Mouse (Mus musculus) heart, postnatal 14 days (tissue): ENCODE data around the gene Tssk3. TPM values are rescaled to one million over a fixed set of nuclear protein-coding genes. Genes with fewer than 3 reads are reported as not detected.
"Not testable (repeated sequence)": the region's sequence is repeated elsewhere in the genome, so short reads cannot be mapped to it uniquely, and the experiment has no call there.

Experiments used
- DNase-seq, 2 experiments: peaks; one replicate each; pipeline ENCODE4 v3.0.0; 2021 to 2022
- intact Hi-C: fragments of 180-260 bp; cut with DNase I; formaldehyde crosslinking; loops from one replicate; pipeline ENCODE4 v1.15.1; 2025
- long read RNA-seq, 2 experiments: library from polyadenylated mRNA; stranded (forward); transcript quantifications; one replicate each; pipeline ENCODE4 v2.0.0; 2021
- total RNA-seq, 2 experiments: library from RNA; stranded (reverse); gene quantifications; 2 replicates each; pipeline ENCODE4 v1.2.3; 2021

Gene Tssk3
- not detected for total RNA-seq
- long read RNA-seq, experiment 1, result 0 reads
- long read RNA-seq, experiment 2, result 0 reads

DNA sequence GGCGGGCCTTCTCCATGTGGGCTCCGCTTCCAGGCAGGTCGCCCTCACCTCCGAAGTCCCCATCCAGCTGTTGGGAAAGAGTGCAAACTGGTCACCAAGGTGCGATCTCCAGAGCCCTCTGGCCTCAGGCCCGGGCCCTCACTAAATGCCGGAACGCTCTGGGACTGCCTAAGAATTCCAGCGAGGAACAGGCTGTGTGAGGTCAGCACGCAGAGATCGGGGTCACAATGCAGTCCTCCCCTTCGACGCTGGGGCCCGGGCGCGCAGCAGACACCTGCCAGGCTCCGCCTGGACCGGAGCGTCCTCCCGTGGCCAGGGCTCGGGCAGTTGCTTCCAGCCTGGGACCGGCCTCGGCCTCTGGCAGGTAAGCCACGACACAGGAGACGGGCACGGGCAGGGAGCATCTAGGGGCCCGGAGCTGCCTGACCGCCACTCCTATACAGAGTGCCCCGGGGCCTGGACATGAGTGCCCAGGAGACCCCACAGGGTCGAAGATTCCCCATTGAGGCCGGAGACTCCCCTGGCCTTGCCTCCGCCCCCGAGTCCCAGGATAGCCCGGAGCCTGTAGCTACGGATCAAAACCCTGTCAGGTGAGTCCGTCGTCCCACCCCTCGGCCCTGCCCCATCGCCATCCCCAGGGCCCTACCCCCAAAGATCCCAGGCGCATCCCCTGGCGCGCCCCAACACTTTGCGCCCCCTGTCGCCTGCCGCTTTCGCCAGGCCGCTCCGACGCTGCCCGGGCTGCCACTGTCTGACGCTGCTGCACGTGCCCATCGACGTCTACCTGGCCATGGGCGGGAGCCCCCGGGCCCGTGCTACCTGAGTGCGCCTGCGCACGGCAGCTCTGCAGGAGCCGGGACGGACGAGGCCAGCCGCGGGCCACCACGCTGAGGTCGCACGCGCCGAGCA lies at the start of gene Tssk3, which contains the start of gene Fam229a:
Gene Tssk3, minus strand, starts transcription at position 51 of the 909 bp plus-strand sequence.
Gene Fam229a, plus strand, starts transcription at position 219 of the 909 bp plus-strand sequence.
- intact Hi-C loops, result no loop called here
- no peak for DNase-seq

DNA sequence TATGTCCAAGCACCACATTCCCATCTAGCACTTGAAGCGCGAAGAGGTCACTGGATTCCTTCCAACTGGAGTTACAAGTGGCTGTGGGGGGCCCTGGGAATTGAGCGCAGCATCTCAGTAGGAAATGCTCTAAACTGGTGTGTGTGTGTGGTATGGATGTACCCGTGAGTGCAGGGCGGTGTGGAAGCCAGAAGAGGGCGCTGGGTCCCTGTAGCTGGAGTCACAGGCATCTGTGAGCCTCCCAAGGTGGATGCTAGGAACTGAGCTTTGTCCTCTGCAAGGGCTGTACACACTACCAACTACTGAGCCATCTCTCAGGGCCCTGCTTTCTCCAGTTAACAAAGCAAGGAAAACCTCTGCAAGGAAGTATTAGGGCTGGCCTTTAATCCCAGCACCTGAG lies 49.2 kb upstream of the Tssk3 start:
- intact Hi-C loops, result loop anchor here (2.0 kb wide), 1 partner anchor 23 kb away; no protein-coding TSS in a partner anchor
- DNase-seq, result peak; percentile 17 to 35

DNA sequence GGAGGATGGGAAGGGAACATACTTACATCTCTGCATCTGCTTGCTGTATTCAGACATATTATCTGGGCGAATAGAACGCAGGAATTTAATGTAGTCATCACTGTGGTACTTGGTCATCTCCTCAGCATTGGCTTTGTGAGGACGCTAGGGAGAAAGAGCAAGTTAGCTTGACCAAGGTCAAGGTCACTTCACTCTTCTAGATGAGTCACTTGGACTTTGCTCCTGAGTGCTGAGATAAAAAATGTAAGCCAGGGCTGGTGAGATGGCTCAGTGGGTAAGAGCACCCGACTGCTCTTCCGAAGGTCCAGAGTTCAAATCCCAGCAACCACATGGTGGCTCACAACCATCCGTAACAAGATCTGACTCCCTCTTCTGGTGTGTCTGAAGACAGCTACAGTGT lies 38.1 kb upstream of the Tssk3 start:
- intact Hi-C loops, DNase-seq: not testable (repeated sequence)

- DNase-seq, result no peak
- intact Hi-C loops, result no loop called here
Observed at GRCm38 (mm10) chr4:129525889-129526288, 35.1 kb upstream of the Tssk3 start.

DNA sequence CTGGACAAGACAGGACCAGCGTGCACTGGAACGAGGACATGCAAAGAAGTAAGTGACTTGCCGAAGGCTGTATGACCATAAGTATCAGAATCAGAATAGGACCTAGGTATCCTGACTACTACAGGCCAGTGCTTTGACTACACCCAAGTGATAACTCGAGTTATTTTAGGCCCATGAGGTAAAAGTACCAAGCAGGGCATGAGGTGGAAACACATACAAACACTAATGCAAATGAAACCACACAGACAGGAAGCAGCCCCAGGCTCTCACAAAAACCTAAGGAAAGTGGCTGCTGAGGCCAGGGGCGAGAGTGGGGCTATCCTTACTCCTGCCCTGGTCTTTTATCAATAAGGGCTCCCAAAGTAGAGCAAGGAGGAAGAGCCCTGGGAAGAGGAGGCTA lies 34.5 kb upstream of the Tssk3 start:
- no peak for DNase-seq
- intact Hi-C loops, result no loop called here

DNA sequence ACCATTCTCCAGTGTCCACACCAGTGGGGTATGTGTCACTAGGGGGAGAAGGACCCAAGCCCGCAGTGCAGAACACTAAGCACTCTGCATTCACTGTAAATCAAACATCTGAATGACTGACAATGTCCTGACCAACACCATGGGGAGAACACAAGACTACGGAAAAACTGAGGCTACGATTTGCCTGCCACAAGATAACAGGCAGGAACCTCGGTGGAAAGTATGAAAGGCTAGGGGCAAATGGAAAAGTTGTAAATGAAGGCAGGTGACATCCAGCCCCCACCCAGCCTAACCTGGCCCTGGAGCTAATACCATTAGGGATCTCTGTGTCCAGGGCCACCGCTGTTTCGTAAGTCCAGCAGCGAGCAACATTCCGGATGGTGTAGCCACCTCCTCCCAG lies 27.7 kb upstream of the Tssk3 start:
- intact Hi-C loops, result no loop called here
- DNase-seq, result no peak

GRCm38 (mm10) chr4:129516925-129517324 lies 26.1 kb upstream of the Tssk3 start:
- no peak for DNase-seq
- intact Hi-C loops, result loop anchor here (2.0 kb wide), 1 partner anchor 24 kb away; no protein-coding TSS in a partner anchor

DNA sequence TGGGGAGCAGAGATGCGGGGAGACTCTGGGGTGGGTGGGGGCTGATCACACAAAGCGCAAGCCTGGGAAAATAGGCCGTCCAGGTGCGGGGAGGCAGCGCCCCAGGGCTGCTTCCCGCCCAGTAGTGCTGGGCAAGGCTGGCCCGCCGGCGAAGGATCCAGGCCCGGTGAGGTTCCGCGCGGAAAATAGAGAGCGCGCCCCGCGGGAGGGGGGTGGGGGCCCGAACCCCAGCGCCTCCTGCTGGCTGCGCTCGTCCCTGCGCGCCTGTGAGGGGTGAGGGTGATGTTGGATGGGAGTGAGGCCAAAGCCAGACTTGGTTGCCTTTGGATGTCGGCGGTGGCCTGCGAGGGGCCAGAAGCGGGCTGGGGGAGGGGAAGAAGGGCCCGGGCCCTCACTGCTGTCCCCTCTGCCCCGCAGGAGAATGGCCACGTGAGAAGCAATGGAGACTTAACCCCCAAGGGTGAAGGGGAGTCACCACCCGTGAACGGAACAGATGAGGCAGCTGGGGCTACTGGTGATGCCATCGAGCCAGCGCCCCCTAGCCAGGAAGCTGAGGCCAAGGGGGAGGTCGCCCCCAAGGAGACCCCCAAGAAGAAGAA lies 23.6 kb upstream of the Tssk3 start:
- intact Hi-C loops, result no loop called here
- DNase-seq, result peak; percentile 75 to 85

DNA sequence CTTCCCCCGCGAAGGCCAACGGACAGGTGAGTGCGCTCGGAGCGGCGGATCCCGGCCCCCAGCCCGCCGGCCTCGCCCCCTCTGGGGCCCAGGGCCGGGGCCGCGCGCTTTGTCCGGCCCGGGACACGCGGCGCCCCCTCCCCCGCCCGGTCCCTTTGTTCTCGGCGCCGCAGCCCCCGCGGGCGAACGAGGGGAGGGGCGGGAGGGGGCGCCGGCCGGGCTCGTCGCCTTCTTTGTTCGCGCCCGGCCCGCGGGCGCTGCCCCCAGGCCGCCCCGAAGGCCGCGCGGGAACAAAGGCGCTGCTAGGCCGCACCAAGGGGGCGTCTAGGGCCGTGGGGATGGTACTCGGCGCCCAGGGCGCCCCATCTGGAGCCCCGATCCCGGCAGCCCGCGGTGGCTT lies 23.1 kb upstream of the Tssk3 start:
- intact Hi-C loops, result no loop called here
- no peak for DNase-seq

GRCm38 (mm10) chr4:129513086-129513767 lies 22.4 kb upstream of the Tssk3 start, which contains the start of gene Marcksl1:
Gene Marcksl1, plus strand, starts transcription at chr4:129513581.
- intact Hi-C loops, result no loop called here
- DNase-seq, result peak; percentile 89

DNA sequence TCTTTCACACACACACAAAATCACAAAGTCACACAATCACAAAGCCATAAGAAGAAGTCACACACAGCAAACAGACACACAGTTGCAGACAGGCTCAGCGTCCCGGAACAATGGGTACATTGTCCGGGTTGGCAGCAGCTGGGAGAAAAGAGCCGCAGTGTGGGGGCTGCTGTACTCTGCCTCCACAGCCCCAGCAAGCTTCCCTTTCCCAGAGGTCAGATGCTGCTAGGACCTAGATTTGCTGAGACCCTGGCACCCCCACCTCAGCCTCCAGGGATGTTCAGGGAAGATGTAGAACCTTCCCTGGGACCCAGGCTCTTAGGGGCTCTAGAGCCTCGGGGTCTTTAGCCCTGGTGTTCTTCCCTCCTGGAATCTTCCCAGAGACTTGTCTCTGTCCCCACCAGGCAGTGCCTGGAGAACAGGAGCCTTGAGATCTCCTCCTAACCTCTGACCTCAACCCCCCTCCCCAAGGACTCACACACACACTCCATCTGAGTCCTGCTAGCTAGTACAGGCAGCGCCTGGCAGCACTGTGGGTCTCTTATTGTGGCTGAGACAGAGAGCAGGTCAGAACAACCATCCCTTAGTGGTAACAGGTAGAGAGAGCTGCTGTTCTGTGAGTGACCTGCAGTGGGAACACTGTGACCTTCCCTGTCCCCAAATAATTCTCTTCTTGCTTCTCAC lies 20.7 kb upstream of the Tssk3 start:
- intact Hi-C loops, result loop anchor here (2.0 kb wide), 1 partner anchor 15 kb away; no protein-coding TSS in a partner anchor
- no peak for DNase-seq

DNA sequence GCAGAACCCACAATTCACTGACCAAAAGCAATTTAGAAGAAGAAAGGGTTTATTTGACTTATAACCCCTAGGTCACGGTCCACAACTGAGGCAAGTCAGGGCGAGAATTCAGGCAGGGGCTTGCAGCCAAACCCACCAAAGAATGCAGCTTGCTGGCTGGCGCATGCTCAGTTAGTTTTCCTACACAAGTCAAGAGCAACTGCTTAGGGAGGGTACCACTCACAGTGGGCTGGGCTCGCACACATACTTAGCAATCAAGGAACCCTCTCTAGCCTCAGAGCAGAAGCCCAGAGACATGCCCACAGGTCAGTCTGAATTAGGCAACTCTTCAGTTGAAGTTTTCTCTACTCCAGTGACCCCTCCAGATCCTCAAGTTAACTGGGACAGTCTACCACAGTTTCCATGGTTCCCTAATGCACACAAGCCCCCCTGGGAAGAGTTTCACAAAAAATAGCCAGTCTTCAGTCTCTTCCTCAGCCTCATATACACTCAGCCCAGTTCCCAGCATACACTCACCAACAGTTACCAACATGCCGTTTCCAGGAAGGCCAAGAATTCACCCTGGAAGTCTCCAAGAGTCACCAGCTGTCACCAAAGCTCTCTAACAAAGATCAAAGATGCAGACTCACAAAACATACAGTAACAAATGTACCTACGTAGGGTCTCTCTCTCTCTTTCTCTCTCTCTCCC lies 20.0 kb upstream of the Tssk3 start:
- intact Hi-C loops, result loop anchor here (2.0 kb wide), 1 partner anchor 14 kb away; no protein-coding TSS in a partner anchor
- DNase-seq, result no peak

- DNase-seq, result no peak
- intact Hi-C loops, result loop anchor here (2.0 kb wide), 1 partner anchor 13 kb away; no protein-coding TSS in a partner anchor
Observed at GRCm38 (mm10) chr4:129509650-129510049, 18.8 kb upstream of the Tssk3 start.

- DNase-seq, result no peak
- intact Hi-C loops, result no loop called here
Observed at GRCm38 (mm10) chr4:129508834-129509600, 18.2 kb upstream of the Tssk3 start.

DNA sequence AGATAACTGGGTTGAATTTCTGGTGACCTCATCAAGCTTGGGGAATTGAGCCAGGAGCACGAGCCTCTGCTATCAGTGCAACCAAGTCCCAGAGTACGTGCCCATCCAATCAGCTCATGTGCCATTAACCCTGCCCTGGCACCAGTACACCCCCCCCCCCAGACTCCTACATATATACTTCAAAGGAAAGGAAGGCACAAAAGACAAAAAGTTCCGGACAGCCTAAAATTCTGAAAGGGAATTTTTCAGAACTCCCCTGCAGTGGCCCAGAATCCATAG lies 17.4 kb upstream of the Tssk3 start:
- intact Hi-C loops, result no loop called here
- no peak for DNase-seq

DNA sequence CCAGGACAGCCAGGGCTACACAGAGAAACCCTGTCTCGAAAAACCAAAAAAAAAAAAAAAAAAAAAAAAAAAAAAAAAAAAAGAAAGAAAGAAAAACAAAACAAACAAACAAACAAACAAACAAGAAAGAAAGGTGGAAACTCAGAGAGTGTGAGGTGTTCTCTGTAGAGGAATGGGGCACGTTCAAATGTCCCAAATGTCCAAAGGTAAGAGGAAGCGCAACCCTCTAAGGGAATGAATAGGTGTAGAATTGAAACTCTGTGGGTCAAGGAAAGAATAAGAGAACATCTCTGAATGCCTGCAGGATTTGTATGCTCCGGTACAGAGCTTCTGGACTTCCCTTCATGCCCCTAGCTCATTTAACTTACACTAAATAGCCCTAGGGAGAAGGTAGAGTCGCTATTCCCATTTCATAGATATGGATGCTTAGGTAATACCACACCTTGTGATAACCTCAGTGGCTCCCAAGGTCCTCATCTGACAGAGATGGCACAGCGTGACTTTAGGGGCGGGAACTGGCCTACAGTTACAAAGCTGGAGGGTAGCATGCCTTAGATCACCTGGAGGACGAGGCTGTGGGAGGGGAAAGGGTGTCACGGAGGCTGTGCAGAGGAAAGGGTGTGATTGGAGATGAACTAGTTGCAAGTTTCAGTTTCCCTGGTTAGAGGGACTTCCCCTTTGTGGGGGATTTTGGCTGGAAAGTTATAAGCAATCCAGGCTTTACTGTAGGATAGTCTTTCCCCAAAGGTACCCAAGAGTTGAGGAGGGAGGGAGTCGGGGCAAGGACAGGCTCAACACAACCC lies 16.8 kb upstream of the Tssk3 start:
- no peak for DNase-seq
- intact Hi-C loops, result no loop called here

DNA sequence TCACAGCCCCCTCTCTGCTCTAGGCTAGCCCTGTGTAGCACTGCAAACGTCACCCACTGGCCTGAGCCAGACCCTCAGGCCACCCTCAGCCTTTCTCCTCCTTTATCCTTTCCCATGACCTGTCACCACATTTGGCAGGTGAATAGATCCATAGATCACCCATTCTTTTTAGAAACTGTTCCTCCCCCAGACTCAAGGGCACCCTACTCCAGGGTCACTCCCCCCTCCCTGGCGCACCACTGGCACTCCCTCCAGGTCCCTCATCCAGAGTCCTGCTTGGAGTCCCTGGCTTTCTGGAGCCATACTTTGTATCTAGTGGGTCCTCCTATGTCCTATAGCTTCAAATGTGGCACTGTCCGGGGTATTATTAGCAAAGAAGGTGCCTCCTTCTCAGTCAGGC lies 14.7 kb upstream of the Tssk3 start:
- intact Hi-C loops, result no loop called here
- DNase-seq, result no peak

- intact Hi-C loops, result no loop called here
- DNase-seq, result no peak
Observed at GRCm38 (mm10) chr4:129502901-129503444, 12.2 kb upstream of the Tssk3 start.
